Mouse (Mus musculus): ENCODE data around the gene Ndrg3.
"Not testable (repeated sequence)": the region's sequence is repeated elsewhere in the genome, so short reads cannot be mapped to it uniquely, and the experiment has no call there.

Gene Ndrg3

GRCm38 (mm10) chr2:156902411-156902810 lies 89.4 kb downstream of the Ndrg3 start:
- DNase-seq (ENCODE audit: low read depth, low spot score): not testable (repeated sequence)

GRCm38 (mm10) chr2:156901883-156902282 lies 90.0 kb downstream of the Ndrg3 start:
- no peak for DNase-seq (ENCODE audit: low read depth, low spot score)

- no peak for DNase-seq (ENCODE audit: low read depth, low spot score)
These were observed 90.5 kb downstream of the Ndrg3 start for GRCm38 (mm10) chr2:156901344-156901743.

GRCm38 (mm10) chr2:156899184-156899583 lies 92.7 kb downstream of the Ndrg3 start:
- DNase-seq (ENCODE audit: low read depth, low spot score): no peak

- DNase-seq (ENCODE audit: low read depth, low spot score): no peak
These were observed 93.5 kb downstream of the Ndrg3 start for GRCm38 (mm10) chr2:156898374-156898773.

- peak; percentile 78 for DNase-seq (ENCODE audit: low read depth, low spot score)
These were observed 94.8 kb downstream of the Ndrg3 start for GRCm38 (mm10) chr2:156897034-156897433.

GRCm38 (mm10) chr2:156896384-156896914 lies 95.4 kb downstream of the Ndrg3 start:
- no peak for DNase-seq (ENCODE audit: low read depth, low spot score)

- no peak for DNase-seq (ENCODE audit: low read depth, low spot score)
These were observed 97.2 kb downstream of the Ndrg3 start for GRCm38 (mm10) chr2:156894496-156895265.

- DNase-seq (ENCODE audit: low read depth, low spot score): no peak
These were observed 99.0 kb downstream of the Ndrg3 start for GRCm38 (mm10) chr2:156892821-156893220.

GRCm38 (mm10) chr2:156892240-156892639 lies 99.6 kb downstream of the Ndrg3 start:
- no peak for DNase-seq (ENCODE audit: low read depth, low spot score)

GRCm38 (mm10) chr2:156888490-156888889 lies 103.4 kb downstream of the Ndrg3 start:
- DNase-seq (ENCODE audit: low read depth, low spot score): no peak

GRCm38 (mm10) chr2:156887017-156887416 lies 104.8 kb downstream of the Ndrg3 start, which contains the start of gene Sla2:
Gene Sla2, minus strand, starts transcription at chr2:156887192.
- no peak for DNase-seq (ENCODE audit: low read depth, low spot score)

GRCm38 (mm10) chr2:156886084-156886631 lies 105.7 kb downstream of the Ndrg3 start:
- DNase-seq (ENCODE audit: low read depth, low spot score): no peak

GRCm38 (mm10) chr2:156885666-156886065 lies 106.2 kb downstream of the Ndrg3 start:
- DNase-seq (ENCODE audit: low read depth, low spot score): not testable (repeated sequence)

GRCm38 (mm10) chr2:156884396-156885211 lies 107.3 kb downstream of the Ndrg3 start:
- no peak for DNase-seq (ENCODE audit: low read depth, low spot score)

- no peak for DNase-seq (ENCODE audit: low read depth, low spot score)
These were observed 109.3 kb downstream of the Ndrg3 start for GRCm38 (mm10) chr2:156882431-156883001.

- DNase-seq (ENCODE audit: low read depth, low spot score): no peak
These were observed 112.3 kb downstream of the Ndrg3 start for GRCm38 (mm10) chr2:156879541-156879940.

GRCm38 (mm10) chr2:156877726-156878125 lies 114.1 kb downstream of the Ndrg3 start:
- DNase-seq (ENCODE audit: low read depth, low spot score): no peak
